Mouse (Mus musculus) monocyte, adult 59 days (primary cell): ENCODE results near the gene Gm36079. TPM values are rescaled to one million over a fixed set of nuclear protein-coding genes. Genes with fewer than 3 reads are reported as not detected.

Experiments
- total RNA-seq, 2 experiments: library from RNA; stranded (reverse); gene quantifications; one replicate each; pipeline ENCODE4 v1.2.4; 2023

The Gm36079 gene
- 1 to 10 TPM; 1.6 to 2.9 TPM for total RNA-seq

GRCm38 (mm10) chr13:120026911-120027310 lies at the start of gene Gm36079:
Gene Gm36079 (minus strand): TSS chr13:120027011.

GRCm38 (mm10) chr13:120052085-120052484 lies 25.3 kb upstream of the Gm36079 start, which contains the start of gene Gm21188:
Gene Gm21188 (minus strand): TSS chr13:120052194.

Other genes starting within 250 kb of the Gm36079 start
- gene Zfp131, start 236.1 kb downstream of the Gm36079 start, total RNA-seq = 10 to 100 TPM; 52.9 to 59.9 TPM
- not detected for gene AF067063, start 196.8 kb downstream of the Gm36079 start, total RNA-seq
- gene D13Ertd608e, start 191.0 kb downstream of the Gm36079 start, total RNA-seq = not detected
- gene Tcstv1, start 132.2 kb downstream of the Gm36079 start, total RNA-seq = not detected
- gene Gm21761, start 97.7 kb downstream of the Gm36079 start, total RNA-seq = not detected
- not detected for gene B020031M17Rik, start 76.2 kb downstream of the Gm36079 start, total RNA-seq
- 100 to 1,000 TPM; 140 to 176 TPM for gene Gm21188, start 25.2 kb upstream of the Gm36079 start, total RNA-seq
- gene Gm20767, start 113.2 kb upstream of the Gm36079 start, total RNA-seq = not detected
- not detected for gene Gm21818, start 145.4 kb upstream of the Gm36079 start, total RNA-seq
- not detected for gene Gm21762, start 188.9 kb upstream of the Gm36079 start, total RNA-seq
- gene Gm21731, start 212.1 kb upstream of the Gm36079 start, total RNA-seq = not detected
- not detected for gene AF067061, start 236.1 kb upstream of the Gm36079 start, total RNA-seq